Mouse (Mus musculus) spleen, adult 2 months (tissue): ENCODE measurements around the gene Sult1a1. TPM values are rescaled to one million over a fixed set of nuclear protein-coding genes. Genes with fewer than 3 reads are reported as not detected.

Source experiments
- DNase-seq, 2 experiments: peaks; one replicate each; pipeline versions ENCODE4 v3.0.0 to v3.0.0-alpha.2; 2012 to 2021; ENCODE audit warnings: low spot score in 2 of 2, low read depth in 1 of 2
- H3K27ac ChIP-seq: fragments of 200-500 bp; 2 replicates; pipeline ENCODE4 v1.5.1; 2012; ENCODE audit warnings: low read length, inconsistent platforms; ENCODE audit not compliant: insufficient read depth
- H3K27me3 ChIP-seq: fragments of 200-500 bp; 2 replicates; pipeline ENCODE4 v1.6.1; 2012; ENCODE audit warnings: mild to moderate bottlenecking, moderate library complexity, low read length, inconsistent platforms; ENCODE audit not compliant: control insufficient read depth, insufficient read depth
- H3K36me3 ChIP-seq: fragments of 200-500 bp; 2 replicates; pipeline ENCODE4 v1.6.1; 2012; ENCODE audit warnings: mild to moderate bottlenecking, low read length, inconsistent platforms; ENCODE audit not compliant: control insufficient read depth, insufficient read depth
- H3K4me1 ChIP-seq: fragments of 200-500 bp; 2 replicates; pipeline ENCODE4 v1.6.1; 2011; ENCODE audit warnings: inconsistent platforms; ENCODE audit not compliant: control insufficient read depth, insufficient read depth, insufficient read length
- H3K4me3 ChIP-seq: fragments of 200-500 bp; 2 replicates; pipeline ENCODE4 v1.5.1; 2011; ENCODE audit warnings: mild to moderate bottlenecking, inconsistent platforms; ENCODE audit not compliant: insufficient read depth, insufficient read length; ENCODE audit errors: extremely low read depth
- CTCF ChIP-seq: fragments of 200-500 bp; IDR thresholded peaks from 2 replicates; pipeline ENCODE4 v1.5.1; 2011; ENCODE audit warnings: mild to moderate bottlenecking, inconsistent platforms; ENCODE audit not compliant: insufficient read depth, insufficient read length, insufficient replicate concordance; ENCODE audit errors: extremely low read depth
- POLR2A ChIP-seq: fragments of 200-500 bp; IDR thresholded peaks from 2 replicates; pipeline ENCODE4 v1.6.1; 2011; ENCODE audit warnings: low read depth, low read length, inconsistent platforms
- WGBS: fragments of 180-500 bp; shearing (Covaris S2); methylation state at CpG from one replicate; pipeline ENCODE4 v1.1.7; 2018; 5-methylcytosine and 5-hydroxymethylcytosine counted together
- polyA plus RNA-seq: library from polyadenylated mRNA; depleted of rRNA; stranded (reverse); fragments of >200 nt; gene quantifications from 2 replicates; pipeline ENCODE4 v1.2.3, GENCODE M21; 2012; rRNA removed

Gene Sult1a1
- polyA plus RNA-seq, 1 experiment, result 12.9 TPM

GRCm38 (mm10) chr7:126628111-126628510, 48.1 kb downstream of the Sult1a1 start:
- Histone ChIP-seq H3K27me3 (no peaks in the 10 kb centered on the region), H3K4me3 (no peak overlapping the region), H3K36me3 (no peaks in the 10 kb centered on the region), H3K27ac (peak overlapping the region; percentile 23; the same call in 1 of the 2 replicates), H3K4me1 (no peaks in the 10 kb centered on the region; the same call in 1 of the 2 replicates)
- TF ChIP-seq CTCF (no peak), POLR2A (no peak)
- no peak for DNase-seq
- 78% methylated on average over 6 of the region's 6 CpGs for WGBS

- DNase-seq, result no peak
- TF ChIP-seq CTCF (no peak), POLR2A (no peak)
- Histone ChIP-seq H3K36me3 (no peaks in the 10 kb centered on the region), H3K27me3 (no peaks in the 10 kb centered on the region), H3K4me1 (no peaks in the 10 kb centered on the region; the same call in 1 of the 2 replicates), H3K4me3 (no peak overlapping the region), H3K27ac (peak overlapping the region; percentile 66)
- 87% methylated on average over 3 of the region's 3 CpGs for WGBS
These were observed 50.2 kb downstream of the Sult1a1 start for GRCm38 (mm10) chr7:126625807-126626600.

GRCm38 (mm10) chr7:126625369-126625768, 50.9 kb downstream of the Sult1a1 start:
- Histone ChIP-seq H3K36me3 (no peaks in the 10 kb centered on the region), H3K27ac (peak overlapping the region; percentile 66), H3K4me3 (0 out of 2 replicates have a peak overlapping the region, but pooled peaks have one; percentile 28), H3K4me1 (no peaks in the 10 kb centered on the region; the same call in 1 of the 2 replicates), H3K27me3 (no peaks in the 10 kb centered on the region)
- 26% methylated on average over 6 of the region's 6 CpGs for WGBS
- peak in 1 of 2 experiments; percentile 14 for DNase-seq
- TF ChIP-seq POLR2A (no peak), CTCF (no peak)

GRCm38 (mm10) chr7:126624774-126625173, 51.5 kb downstream of the Sult1a1 start:
- Histone ChIP-seq H3K36me3 (no peaks in the 10 kb centered on the region), H3K4me1 (no peaks in the 10 kb centered on the region; the same call in 1 of the 2 replicates), H3K27ac (no peak overlapping the region), H3K4me3 (peak overlapping the region; percentile 9; the same call in 1 of the 2 replicates), H3K27me3 (no peaks in the 10 kb centered on the region)
- no peak for DNase-seq
- WGBS, result 88% methylated on average over 16 of the region's 16 CpGs
- TF ChIP-seq POLR2A, result no peak
- TF ChIP-seq CTCF, result no peak

- H3K4me1 ChIP-seq, result no peaks in the 10 kb centered on the region; the same call in 1 of the 2 replicates
- H3K27ac ChIP-seq, result no peak overlapping the region
- TF ChIP-seq CTCF (no peak), POLR2A (no peak)
- WGBS, result 85% methylated on average over 1 of the region's 1 CpGs
- H3K4me3 ChIP-seq, result no peak overlapping the region
- DNase-seq, result no peak
- no peaks in the 10 kb centered on the region for H3K36me3 ChIP-seq
- H3K27me3 ChIP-seq, result no peaks in the 10 kb centered on the region
These were observed 52.9 kb downstream of the Sult1a1 start for GRCm38 (mm10) chr7:126623381-126623780.

Other genes starting within 250 kb of the Sult1a1 start
- gene Rabep2, start 247.7 kb downstream of the Sult1a1 start, polyA plus RNA-seq, result 60.3 and 73.9 TPM in 2 replicates
- gene Atp2a1, start 213.3 kb downstream of the Sult1a1 start, polyA plus RNA-seq, result 2.4 and 2.6 TPM in 2 replicates
- gene Sh2b1, start 201.0 kb downstream of the Sult1a1 start, polyA plus RNA-seq, result 53.4 and 67.4 TPM in 2 replicates
- 51.8 and 58.1 TPM in 2 replicates for gene Tufm, start 189.1 kb downstream of the Sult1a1 start, polyA plus RNA-seq
- 208 and 311 TPM in 2 replicates for gene Atxn2l, start 173.0 kb downstream of the Sult1a1 start, polyA plus RNA-seq
- 61.0 and 64.7 TPM in 2 replicates for gene Eif3c, start 110.0 kb downstream of the Sult1a1 start, polyA plus RNA-seq
- 13.6 and 15.8 TPM in 2 replicates for gene Apobr, start 91.5 kb downstream of the Sult1a1 start, polyA plus RNA-seq
- 105 and 118 TPM in 2 replicates for gene Cln3, start 90.6 kb downstream of the Sult1a1 start, polyA plus RNA-seq
- gene Il27, start 81.5 kb downstream of the Sult1a1 start, polyA plus RNA-seq, result 0.79 and 1.5 TPM in 2 replicates
- gene Nupr1, start 45.6 kb downstream of the Sult1a1 start, polyA plus RNA-seq, result 28.8 and 42.3 TPM in 2 replicates
- gene Sgf29, start 27.1 kb downstream of the Sult1a1 start, polyA plus RNA-seq, result 31.4 and 32.3 TPM in 2 replicates
- gene Bola2, start 19.0 kb upstream of the Sult1a1 start, polyA plus RNA-seq, result 37.4 and 51.8 TPM in 2 replicates
- gene Slx1b, start 19.4 kb upstream of the Sult1a1 start, polyA plus RNA-seq, result 13.2 and 19.5 TPM in 2 replicates
- gene Coro1a, start 31.4 kb upstream of the Sult1a1 start, polyA plus RNA-seq, result 1,755 and 1,932 TPM in 2 replicates
- 97.0 and 108 TPM in 2 replicates for gene Mapk3, start 83.2 kb upstream of the Sult1a1 start, polyA plus RNA-seq
- gene Gdpd3, start 89.9 kb upstream of the Sult1a1 start, polyA plus RNA-seq, result 7.7 and 62.7 TPM in 2 replicates
- 393 and 605 TPM in 2 replicates for gene Ypel3, start 100.5 kb upstream of the Sult1a1 start, polyA plus RNA-seq
- 16.6 and 17.9 TPM in 2 replicates for gene Tbx6, start 105.1 kb upstream of the Sult1a1 start, polyA plus RNA-seq
- 175 and 184 TPM in 2 replicates for gene Ppp4c, start 116.1 kb upstream of the Sult1a1 start, polyA plus RNA-seq
- gene Fam57b, start 121.2 kb upstream of the Sult1a1 start, polyA plus RNA-seq, result 0.30 and 0.62 TPM in 2 replicates
- gene 4930451I11Rik, start 155.2 kb upstream of the Sult1a1 start, polyA plus RNA-seq, result not detected in 2 replicates
- gene Doc2a, start 171.0 kb upstream of the Sult1a1 start, polyA plus RNA-seq, result not detected in 2 replicates
- gene Hirip3, start 185.5 kb upstream of the Sult1a1 start, polyA plus RNA-seq, result 7.4 and 8.6 TPM in 2 replicates
- gene Ino80e, start 185.9 kb upstream of the Sult1a1 start, polyA plus RNA-seq, result 40.1 and 56.0 TPM in 2 replicates
- 97.0 and 109 TPM in 2 replicates for gene Taok2, start 208.3 kb upstream of the Sult1a1 start, polyA plus RNA-seq
- 81.7 and 94.0 TPM in 2 replicates for gene Tmem219, start 246.5 kb upstream of the Sult1a1 start, polyA plus RNA-seq